Mouse (Mus musculus): ENCODE measurements around the gene Vip. TPM values are rescaled to one million over a fixed set of nuclear protein-coding genes. Genes with fewer than 3 reads are reported as not detected.

Vip gene
- polyA plus RNA-seq, 1 experiment = not detected

- no peak for TF ChIP-seq POLR2A (IDR thresholded peaks at IDR 0.05; ENCODE audit: low read depth, low read length)
- no peak for TF ChIP-seq CTCF (IDR thresholded peaks at IDR 0.05; ENCODE audit: extremely low read depth, insufficient read depth, insufficient read length, insufficient replicate concordance)
- H3K27ac ChIP-seq (ENCODE audit: insufficient read depth, low read length) = no peak overlapping the region
- H3K4me1 ChIP-seq (ENCODE audit: control insufficient read depth, insufficient read depth, insufficient read length) = no peaks in the 10 kb centered on the region
- DNase-seq (ENCODE audit: low read depth in 1 of 2, low spot score in 2 of 2) = no peak
- no peak overlapping the region for H3K4me3 ChIP-seq (ENCODE audit: extremely low read depth, insufficient read depth, insufficient read length)
- WGBS = 73% methylated on average over 4 of the region's 4 CpGs
- no peaks in the 10 kb centered on the region for H3K36me3 ChIP-seq (ENCODE audit: control insufficient read depth, insufficient read depth, low read length)
- no peaks in the 10 kb centered on the region for H3K27me3 ChIP-seq (ENCODE audit: control insufficient read depth, insufficient read depth, low read length)
These were observed 1.7 kb upstream of the Vip start for GRCm38 (mm10) chr10:5637322-5637721.

- no peak for DNase-seq (ENCODE audit: low read depth in 1 of 2, low spot score in 2 of 2)
- Histone ChIP-seq H3K4me1 (ENCODE audit: control insufficient read depth, insufficient read depth, insufficient read length) (no peaks in the 10 kb centered on the region), H3K36me3 (ENCODE audit: control insufficient read depth, insufficient read depth, low read length) (no peaks in the 10 kb centered on the region), H3K4me3 (ENCODE audit: extremely low read depth, insufficient read depth, insufficient read length) (no peak overlapping the region), H3K27ac (ENCODE audit: insufficient read depth, low read length) (no peak overlapping the region), H3K27me3 (ENCODE audit: control insufficient read depth, insufficient read depth, low read length) (no peaks in the 10 kb centered on the region)
- no peak for TF ChIP-seq CTCF (IDR thresholded peaks at IDR 0.05; ENCODE audit: extremely low read depth, insufficient read depth, insufficient read length, insufficient replicate concordance)
- 57% methylated on average over 2 of the region's 2 CpGs for WGBS
These were observed 42.3 kb downstream of the Vip start for GRCm38 (mm10) chr10:5681275-5681674.

- no peak overlapping the region for H3K4me3 ChIP-seq (ENCODE audit: extremely low read depth, insufficient read depth, insufficient read length)
- H3K4me1 ChIP-seq (ENCODE audit: control insufficient read depth, insufficient read depth, insufficient read length) = no peaks in the 10 kb centered on the region
- H3K27ac ChIP-seq (ENCODE audit: insufficient read depth, low read length) = no peak overlapping the region
- TF ChIP-seq POLR2A (IDR thresholded peaks at IDR 0.05; ENCODE audit: low read depth, low read length) = no peak
- TF ChIP-seq CTCF (IDR thresholded peaks at IDR 0.05; ENCODE audit: extremely low read depth, insufficient read depth, insufficient read length, insufficient replicate concordance) = no peak
- no peaks in the 10 kb centered on the region for H3K36me3 ChIP-seq (ENCODE audit: control insufficient read depth, insufficient read depth, low read length)
- no peak for DNase-seq (ENCODE audit: low read depth in 1 of 2, low spot score in 2 of 2)
- WGBS = 79% methylated on average over 6 of the region's 6 CpGs
- no peaks in the 10 kb centered on the region for H3K27me3 ChIP-seq (ENCODE audit: control insufficient read depth, insufficient read depth, low read length)
These were observed 46.6 kb downstream of the Vip start for GRCm38 (mm10) chr10:5685608-5686007.

GRCm38 (mm10) chr10:5694351-5694750 lies 55.3 kb downstream of the Vip start:
- WGBS = 21% methylated on average over 1 of the region's 1 CpGs
- Histone ChIP-seq H3K4me3 (ENCODE audit: extremely low read depth, insufficient read depth, insufficient read length) (no peak overlapping the region), H3K36me3 (ENCODE audit: control insufficient read depth, insufficient read depth, low read length) (no peaks in the 10 kb centered on the region), H3K27me3 (ENCODE audit: control insufficient read depth, insufficient read depth, low read length) (no peaks in the 10 kb centered on the region), H3K4me1 (ENCODE audit: control insufficient read depth, insufficient read depth, insufficient read length) (no peaks in the 10 kb centered on the region), H3K27ac (ENCODE audit: insufficient read depth, low read length) (no peak overlapping the region)
- TF ChIP-seq POLR2A (IDR thresholded peaks at IDR 0.05; ENCODE audit: low read depth, low read length) (no peak), CTCF (IDR thresholded peaks at IDR 0.05; ENCODE audit: extremely low read depth, insufficient read depth, insufficient read length, insufficient replicate concordance) (no peak)
- DNase-seq (ENCODE audit: low read depth in 1 of 2, low spot score in 2 of 2) = no peak

Other genes with a start within 250 kb of the Vip start
- 12.3 and 13.6 TPM in 2 replicates for gene Syne1, start 87.7 kb upstream of the Vip start, polyA plus RNA-seq (2012; rRNA removed)
- 1.4 and 1.8 TPM in 2 replicates for gene Myct1, start 45.4 kb upstream of the Vip start, polyA plus RNA-seq (2012; rRNA removed)
- gene Fbxo5, start 166.4 kb downstream of the Vip start, polyA plus RNA-seq (2012; rRNA removed) = 2.9 and 3.5 TPM in 2 replicates
- 1.9 and 2.2 TPM in 2 replicates for gene Mtrf1l, start 184.7 kb downstream of the Vip start, polyA plus RNA-seq (2012; rRNA removed)